Mouse (Mus musculus) T-helper 17 cell (primary cell): ENCODE data around the gene Bcl2l1.

Source experiments
- in situ Hi-C, 2 experiments: fragments of 300-600 bp; cut with MboI, MseI; formaldehyde crosslinking; loops; 1 replicate in 1 of 2; 2 replicates in 1 of 2; pipeline ENCODE4 v1.15.1; 2025; ENCODE audit warnings: high pct_unique_total_duplicates in 2 of 2

The Bcl2l1 gene

GRCm38 (mm10) chr2:152825168-152825697 is 6.3 kb downstream of the Bcl2l1 start:
- in situ Hi-C loops = loop anchor here in 1 of 2 experiments (5.0 kb wide), 1 partner anchor 38 kb away; no protein-coding TSS in a partner anchor

GRCm38 (mm10) chr2:152824438-152825167 is 6.9 kb downstream of the Bcl2l1 start:
- in situ Hi-C loops = loop anchor here (5.0 kb wide), 2 partner anchors 37 to 42 kb away; no protein-coding TSS in a partner anchor

- in situ Hi-C loops = loop anchor here in 1 of 2 experiments (5.0 kb wide), 1 partner anchor 41 kb away; no protein-coding TSS in a partner anchor
Measured at GRCm38 (mm10) chr2:152823770-152824169, 7.8 kb downstream of the Bcl2l1 start.

GRCm38 (mm10) chr2:152821566-152821965 is 10.0 kb downstream of the Bcl2l1 start:
- in situ Hi-C loops = loop anchor here in 1 of 2 experiments (5.0 kb wide), 1 partner anchor 39 kb away; no protein-coding TSS in a partner anchor

GRCm38 (mm10) chr2:152821023-152821422 is 10.5 kb downstream of the Bcl2l1 start:
- in situ Hi-C loops = loop anchor here in 1 of 2 experiments (5.0 kb wide), 1 partner anchor 39 kb away; no protein-coding TSS in a partner anchor

GRCm38 (mm10) chr2:152820369-152820768 is 11.2 kb downstream of the Bcl2l1 start:
- in situ Hi-C loops = loop anchor here in 1 of 2 experiments (5.0 kb wide), 1 partner anchor 38 kb away; no protein-coding TSS in a partner anchor

GRCm38 (mm10) chr2:152819926-152820325 is 11.6 kb downstream of the Bcl2l1 start:
- in situ Hi-C loops = loop anchor here in 1 of 2 experiments (5.0 kb wide), 1 partner anchor 38 kb away; no protein-coding TSS in a partner anchor

- in situ Hi-C loops = no loop called here
Measured at GRCm38 (mm10) chr2:152819097-152819624, 12.4 kb downstream of the Bcl2l1 start.

GRCm38 (mm10) chr2:152818679-152819078 is 12.8 kb downstream of the Bcl2l1 start:
- in situ Hi-C loops = no loop called here

GRCm38 (mm10) chr2:152817596-152818291 is 13.8 kb downstream of the Bcl2l1 start:
- in situ Hi-C loops = no loop called here

- in situ Hi-C loops = no loop called here
Measured at GRCm38 (mm10) chr2:152816657-152817348, 14.7 kb downstream of the Bcl2l1 start.

GRCm38 (mm10) chr2:152815879-152816656 is 15.5 kb downstream of the Bcl2l1 start:
- in situ Hi-C loops = no loop called here

- in situ Hi-C loops = no loop called here
Measured at GRCm38 (mm10) chr2:152814213-152814874, 17.2 kb downstream of the Bcl2l1 start.

- in situ Hi-C loops = no loop called here
Measured at GRCm38 (mm10) chr2:152813232-152813631, 18.3 kb downstream of the Bcl2l1 start.

GRCm38 (mm10) chr2:152811336-152812165 is 20.0 kb downstream of the Bcl2l1 start:
- in situ Hi-C loops = no loop called here

GRCm38 (mm10) chr2:152810158-152810941 is 21.2 kb downstream of the Bcl2l1 start:
- in situ Hi-C loops = no loop called here

- in situ Hi-C loops = loop anchor here in 1 of 2 experiments (10.0 kb wide), 1 partner anchor 1147 kb away; no protein-coding TSS in a partner anchor
Measured at GRCm38 (mm10) chr2:152808178-152808577, 23.4 kb downstream of the Bcl2l1 start.

- in situ Hi-C loops = loop anchor here in 1 of 2 experiments (10.0 kb wide), 1 partner anchor 1149 kb away; no protein-coding TSS in a partner anchor
Measured at GRCm38 (mm10) chr2:152806037-152806436, 25.5 kb downstream of the Bcl2l1 start.
